Mouse (Mus musculus) regulatory T cell (primary cell): ENCODE data around the gene Plb1.

Source experiments
- in situ Hi-C: fragments of 300-600 bp; cut with MboI, MseI; formaldehyde crosslinking; loops from one replicate; pipeline ENCODE4 v1.15.1; 2025; ENCODE audit warnings: high pct_unique_total_duplicates

Plb1 gene

GRCm38 (mm10) chr5:32243286-32243885 is 10.9 kb downstream of the Plb1 start:
- in situ Hi-C loops, result no loop called here

GRCm38 (mm10) chr5:32245385-32245784 is 12.9 kb downstream of the Plb1 start:
- in situ Hi-C loops, result no loop called here

- in situ Hi-C loops, result loop anchor here (25.0 kb wide), 1 partner anchor 852 kb away; the partner anchor contains the start of gene Slc5a1
Observed at GRCm38 (mm10) chr5:32260751-32261150, 28.2 kb downstream of the Plb1 start.

- in situ Hi-C loops, result loop anchor here (25.0 kb wide), 1 partner anchor 851 kb away; the partner anchor contains the start of gene Slc5a1
Observed at GRCm38 (mm10) chr5:32261251-32261650, 28.7 kb downstream of the Plb1 start.

GRCm38 (mm10) chr5:32262534-32262933 is 30.0 kb downstream of the Plb1 start:
- in situ Hi-C loops, result loop anchor here (25.0 kb wide), 1 partner anchor 850 kb away; the partner anchor contains the start of gene Slc5a1

- in situ Hi-C loops, result loop anchor here (25.0 kb wide), 1 partner anchor 840 kb away; the partner anchor contains the start of gene Slc5a1
Observed at GRCm38 (mm10) chr5:32272502-32272901, 40.0 kb downstream of the Plb1 start.

- in situ Hi-C loops, result no loop called here
Observed at GRCm38 (mm10) chr5:32278000-32278694, 45.6 kb downstream of the Plb1 start.

- in situ Hi-C loops, result no loop called here
Observed at GRCm38 (mm10) chr5:32280066-32280465, 47.6 kb downstream of the Plb1 start.

- in situ Hi-C loops, result no loop called here
Observed at GRCm38 (mm10) chr5:32282345-32282744, 49.8 kb downstream of the Plb1 start.

GRCm38 (mm10) chr5:32283457-32283856 is 50.9 kb downstream of the Plb1 start:
- in situ Hi-C loops, result no loop called here

GRCm38 (mm10) chr5:32286315-32286714 is 53.8 kb downstream of the Plb1 start:
- in situ Hi-C loops, result no loop called here

GRCm38 (mm10) chr5:32288021-32288420 is 55.5 kb downstream of the Plb1 start:
- in situ Hi-C loops, result no loop called here

- in situ Hi-C loops, result no loop called here
Observed at GRCm38 (mm10) chr5:32291316-32291715, 58.8 kb downstream of the Plb1 start.

- in situ Hi-C loops, result no loop called here
Observed at GRCm38 (mm10) chr5:32302991-32303921, 70.7 kb downstream of the Plb1 start.

- in situ Hi-C loops, result loop anchor here (5.0 kb wide), 1 partner anchor 210 kb away; no protein-coding TSS in a partner anchor
Observed at GRCm38 (mm10) chr5:32307106-32307505, 74.6 kb downstream of the Plb1 start.

- in situ Hi-C loops, result loop anchor here (5.0 kb wide), 1 partner anchor 209 kb away; no protein-coding TSS in a partner anchor
Observed at GRCm38 (mm10) chr5:32308647-32309046, 76.1 kb downstream of the Plb1 start.

- in situ Hi-C loops, result loop anchor here (5.0 kb wide), 1 partner anchor 208 kb away; no protein-coding TSS in a partner anchor
Observed at GRCm38 (mm10) chr5:32309714-32310113, 77.2 kb downstream of the Plb1 start.

GRCm38 (mm10) chr5:32310802-32311201 is 78.3 kb downstream of the Plb1 start:
- in situ Hi-C loops, result no loop called here

GRCm38 (mm10) chr5:32311589-32312166 is 79.2 kb downstream of the Plb1 start:
- in situ Hi-C loops, result no loop called here

- in situ Hi-C loops, result no loop called here
Observed at GRCm38 (mm10) chr5:32313671-32314070, 81.2 kb downstream of the Plb1 start.

- in situ Hi-C loops, result no loop called here
Observed at GRCm38 (mm10) chr5:32314731-32315130, 82.2 kb downstream of the Plb1 start.
